Mouse (Mus musculus) thymus, postnatal 10 days (tissue): ENCODE results near the gene Zc2hc1c.
A peak's percentile ranks its signal among the peaks of the same experiment; 100 is the strongest.

Experiments
- DNase-seq, 2 experiments: peaks; one replicate each; pipeline ENCODE4 v3.0.0; 2021; ENCODE audit warnings: low spot score in 2 of 2

Zc2hc1c gene

DNA sequence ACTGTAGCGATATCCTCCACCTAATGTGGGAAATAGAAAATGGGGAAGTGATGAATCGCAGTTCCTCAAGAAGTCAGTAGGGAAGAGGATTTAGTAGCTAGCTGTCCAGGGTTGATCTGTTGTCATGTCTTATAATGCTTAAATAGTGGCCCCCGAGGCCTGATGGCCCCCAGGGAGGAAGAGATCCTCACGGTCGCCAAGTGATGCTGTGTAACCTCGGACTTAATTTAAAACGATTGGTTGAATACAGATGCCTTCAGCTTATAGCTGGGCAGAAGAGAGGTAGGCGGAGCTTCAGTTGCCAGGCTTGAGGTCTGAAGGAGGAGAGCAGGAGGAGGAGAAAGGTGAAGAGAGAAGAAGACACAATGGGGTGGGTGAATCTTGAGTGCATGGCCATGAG is 4.1 kb upstream of the Zc2hc1c start:
- no peak for DNase-seq

DNA sequence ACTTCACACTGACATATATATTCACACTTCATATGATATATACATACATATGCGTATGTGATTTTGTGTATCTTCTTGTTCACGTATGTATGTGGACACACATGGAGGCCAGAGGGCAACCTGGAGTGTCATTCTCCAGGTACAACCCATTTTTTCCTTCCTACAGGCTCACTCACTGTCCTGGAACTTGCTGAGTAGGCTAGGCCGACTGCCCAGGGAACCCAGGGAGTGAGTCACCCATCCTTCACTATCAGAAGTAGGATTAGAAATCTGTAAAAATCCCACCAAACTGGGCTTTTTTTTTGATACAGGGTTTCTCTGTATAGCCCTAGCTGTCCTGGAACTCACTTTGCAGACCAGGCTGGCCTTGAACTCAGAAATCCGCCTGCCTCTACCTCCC is 3.4 kb upstream of the Zc2hc1c start:
- no peak for DNase-seq

DNA sequence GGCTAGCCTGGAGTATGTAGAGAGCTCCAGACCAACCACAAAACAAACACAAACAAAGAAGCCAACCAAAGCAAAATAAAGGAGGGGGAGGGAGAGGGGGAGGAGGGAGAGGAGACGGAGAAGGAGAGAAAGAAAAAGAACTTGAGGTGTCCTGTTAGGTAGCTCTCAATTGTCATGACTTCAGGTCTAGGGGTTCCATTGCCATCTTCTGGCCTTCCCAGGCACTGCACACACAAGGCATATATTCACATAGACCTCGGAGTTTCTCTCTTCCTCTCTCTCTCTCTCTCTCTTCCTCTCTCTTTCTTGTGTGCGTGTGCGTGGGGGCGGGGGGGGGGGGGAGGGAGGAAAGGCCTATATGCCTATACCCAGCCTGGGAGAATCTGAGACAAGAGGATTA is 1.4 kb upstream of the Zc2hc1c start:
- DNase-seq = peak; percentile 15 to 50

DNA sequence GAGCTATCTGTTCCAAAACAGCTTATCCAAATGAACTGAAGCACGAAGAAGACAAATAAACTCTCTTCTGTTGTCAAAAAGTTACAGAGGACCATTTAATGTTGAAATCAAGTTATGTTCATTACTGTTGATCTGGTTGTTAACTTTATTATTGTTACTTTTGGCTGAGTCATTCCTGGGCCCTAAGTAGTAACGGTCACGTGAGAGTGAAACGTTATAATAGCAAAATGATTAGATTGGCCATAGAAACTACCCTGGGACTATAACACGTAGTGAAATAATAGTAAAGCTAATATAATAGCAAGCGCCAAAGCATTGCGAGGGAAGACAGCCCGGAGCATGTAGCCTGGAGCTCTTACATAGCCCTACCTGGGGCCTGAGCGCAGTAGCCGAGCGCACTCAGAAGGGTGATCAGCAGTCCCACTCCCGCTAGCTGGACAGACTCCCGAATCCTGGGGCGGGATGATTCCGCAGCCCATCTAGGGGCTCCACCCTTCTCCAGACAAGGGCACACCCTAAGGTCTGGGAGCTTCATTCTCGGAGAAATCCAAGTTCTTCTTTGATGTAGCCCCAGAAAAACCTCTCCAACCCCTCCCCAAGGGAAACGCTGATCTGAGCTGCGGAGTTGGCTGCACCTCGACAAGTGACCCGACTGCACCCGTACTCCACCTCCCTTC is 444 bp upstream of the Zc2hc1c start, which contains the start of gene Acyp1:
TSS of gene Acyp1 (minus strand) at position 630 of the 677 bp plus-strand sequence.
- no peak for DNase-seq

DNA sequence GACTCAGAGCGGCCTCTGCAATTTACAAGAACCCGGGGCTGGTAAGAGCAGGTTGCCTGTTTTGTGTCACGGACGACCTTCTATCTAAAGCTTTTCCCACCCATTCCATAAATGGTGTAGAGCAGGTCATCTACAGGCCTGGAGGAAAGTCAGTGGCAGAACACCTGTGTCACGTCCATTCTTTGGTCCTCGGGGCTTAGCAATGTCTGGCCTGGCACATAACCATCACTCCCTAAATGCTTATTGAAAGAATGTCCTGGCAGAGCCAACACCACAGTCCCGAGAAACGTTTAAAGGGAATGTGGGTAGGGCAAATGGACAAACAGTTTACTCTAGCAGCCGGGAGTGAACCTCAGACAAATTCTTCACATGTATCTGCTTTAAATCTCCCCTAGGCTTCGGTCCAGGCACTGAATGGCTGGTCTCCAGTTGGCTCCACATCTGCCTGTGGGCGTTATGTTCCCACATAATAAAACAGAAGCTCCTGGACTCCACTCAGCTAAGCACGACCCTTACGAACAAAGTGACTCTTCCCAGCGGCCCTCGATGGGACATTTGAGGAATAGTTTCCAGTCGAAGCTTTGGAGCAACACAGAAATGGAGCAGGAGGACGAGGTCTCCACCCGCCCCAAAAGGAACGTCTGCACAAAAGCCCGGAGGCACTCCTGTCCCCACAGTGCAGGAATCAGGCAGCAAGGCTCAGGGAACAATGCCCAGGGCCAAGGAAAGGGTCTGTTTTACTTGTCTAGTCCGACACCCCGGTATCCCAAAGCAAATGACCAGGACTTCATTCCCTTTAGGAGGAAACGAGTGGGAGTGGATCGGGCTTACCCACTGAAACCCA is 988 bp downstream of the Zc2hc1c start:
- DNase-seq = no peak

DNA sequence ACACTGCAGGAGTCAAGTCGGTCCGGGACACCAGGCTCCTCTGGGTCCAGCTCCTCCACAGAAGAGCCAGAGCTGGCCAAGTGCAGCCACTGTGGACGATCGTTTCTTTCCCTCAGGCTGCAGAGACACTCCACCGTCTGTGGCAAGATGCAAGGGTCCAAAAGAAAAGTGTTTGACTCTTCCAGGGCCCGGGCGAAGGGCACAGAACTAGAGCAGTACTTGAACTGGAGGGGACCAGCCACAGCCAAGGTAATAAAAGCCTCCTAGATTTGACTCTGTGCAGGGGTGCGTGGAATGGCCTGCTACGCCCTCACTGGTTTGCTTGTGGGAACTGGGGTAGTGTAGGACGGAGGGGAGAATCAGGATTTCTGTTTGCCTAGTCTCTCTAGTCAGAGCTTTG is 2.2 kb downstream of the Zc2hc1c start:
- no peak for DNase-seq

DNA sequence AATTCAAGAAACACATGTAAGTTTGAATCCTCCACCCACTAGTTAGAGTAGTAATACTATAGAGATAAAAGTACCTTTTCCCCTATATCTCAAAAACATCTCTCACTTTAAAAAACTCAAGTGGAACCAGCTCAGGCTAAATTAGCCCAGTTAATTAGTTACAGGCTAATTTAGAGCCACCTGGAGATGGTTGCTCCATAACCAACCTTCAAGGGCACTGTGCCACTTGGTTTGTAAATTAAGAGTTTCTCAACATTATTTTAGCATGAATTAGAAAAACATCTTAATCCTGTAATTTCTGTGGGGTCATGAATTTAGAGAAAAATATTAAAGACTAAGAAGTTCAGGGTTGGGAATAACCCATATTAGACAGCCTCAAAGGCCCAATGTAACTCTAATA is 3.1 kb downstream of the Zc2hc1c start:
- no peak for DNase-seq

DNA sequence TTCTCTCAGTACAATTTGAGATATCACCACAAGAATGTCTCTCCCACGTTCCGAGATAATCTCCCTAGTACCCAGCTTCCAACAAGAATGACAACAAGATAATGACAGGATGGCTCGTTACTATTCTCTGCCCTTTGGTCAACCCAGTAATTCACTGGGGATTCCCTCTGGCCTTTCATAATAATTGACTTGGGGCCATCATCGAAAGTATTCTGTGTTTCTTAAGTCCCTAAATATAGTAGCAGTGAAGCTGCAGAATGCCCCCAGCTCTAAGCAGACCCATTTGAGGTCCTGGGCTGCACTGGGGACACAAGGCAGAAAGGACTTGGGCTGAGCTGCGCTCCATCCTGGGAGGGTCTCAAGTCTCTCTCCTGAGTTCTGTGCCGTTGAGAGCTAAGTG is 3.9 kb downstream of the Zc2hc1c start:
- no peak for DNase-seq

DNA sequence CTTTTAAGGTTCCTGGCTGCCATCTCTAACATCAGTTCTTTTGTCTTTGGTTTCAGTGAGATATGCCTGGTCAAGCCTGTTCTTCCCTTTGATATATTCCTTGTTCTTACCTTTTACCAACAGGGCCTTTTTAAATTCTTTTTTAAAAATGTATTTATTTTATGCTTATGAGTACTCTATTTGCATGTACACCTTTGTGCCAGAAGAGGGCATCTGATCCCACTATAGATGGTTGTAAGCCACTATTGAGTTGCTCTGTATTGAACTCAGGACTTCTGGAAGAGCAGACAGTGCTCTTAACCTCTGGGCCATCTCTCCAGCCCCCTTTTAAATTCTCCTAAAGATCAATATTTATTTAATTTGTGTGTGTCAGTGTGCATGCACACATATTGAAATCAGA is 4.5 kb downstream of the Zc2hc1c start:
- no peak for DNase-seq

DNA sequence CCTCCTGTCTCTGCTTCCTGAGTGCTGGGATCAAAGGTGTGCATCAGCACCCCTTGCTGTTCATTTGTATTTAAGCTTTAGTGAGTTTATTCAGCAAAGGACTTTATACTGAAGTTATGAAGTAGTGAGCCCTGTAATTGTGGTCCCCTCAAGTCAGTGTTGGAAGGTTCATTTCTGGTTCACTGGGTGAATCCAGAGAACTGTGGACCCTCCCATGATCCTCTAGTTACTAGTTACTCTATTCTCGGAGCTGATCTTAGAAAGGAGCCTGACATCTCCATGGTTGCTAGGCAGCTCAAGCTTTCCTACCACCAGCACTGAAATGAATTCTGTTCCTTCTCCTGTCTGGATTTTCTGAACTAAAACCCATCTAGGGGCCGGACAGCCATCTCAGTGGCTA is 7.1 kb downstream of the Zc2hc1c start:
- no peak for DNase-seq

DNA sequence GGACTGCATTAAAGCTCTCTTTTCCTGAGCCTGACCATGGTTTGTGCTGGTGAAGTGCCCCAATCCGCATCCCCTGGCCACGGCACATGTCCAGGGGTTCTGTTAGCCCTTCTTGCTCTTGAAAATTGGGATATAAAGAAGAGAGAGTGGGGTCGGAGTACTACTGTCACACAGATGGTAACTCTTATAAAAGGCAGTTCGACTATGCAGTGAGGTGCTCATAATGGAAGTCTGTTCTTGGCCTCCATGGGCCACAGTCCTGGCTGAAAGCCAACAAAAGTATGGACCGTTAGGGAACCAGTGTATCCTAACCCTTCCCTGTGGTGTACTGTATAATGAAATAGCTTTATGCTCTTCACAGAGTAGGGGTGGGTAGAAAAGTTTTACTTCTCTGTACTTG is 8.5 kb downstream of the Zc2hc1c start:
- no peak for DNase-seq

DNA sequence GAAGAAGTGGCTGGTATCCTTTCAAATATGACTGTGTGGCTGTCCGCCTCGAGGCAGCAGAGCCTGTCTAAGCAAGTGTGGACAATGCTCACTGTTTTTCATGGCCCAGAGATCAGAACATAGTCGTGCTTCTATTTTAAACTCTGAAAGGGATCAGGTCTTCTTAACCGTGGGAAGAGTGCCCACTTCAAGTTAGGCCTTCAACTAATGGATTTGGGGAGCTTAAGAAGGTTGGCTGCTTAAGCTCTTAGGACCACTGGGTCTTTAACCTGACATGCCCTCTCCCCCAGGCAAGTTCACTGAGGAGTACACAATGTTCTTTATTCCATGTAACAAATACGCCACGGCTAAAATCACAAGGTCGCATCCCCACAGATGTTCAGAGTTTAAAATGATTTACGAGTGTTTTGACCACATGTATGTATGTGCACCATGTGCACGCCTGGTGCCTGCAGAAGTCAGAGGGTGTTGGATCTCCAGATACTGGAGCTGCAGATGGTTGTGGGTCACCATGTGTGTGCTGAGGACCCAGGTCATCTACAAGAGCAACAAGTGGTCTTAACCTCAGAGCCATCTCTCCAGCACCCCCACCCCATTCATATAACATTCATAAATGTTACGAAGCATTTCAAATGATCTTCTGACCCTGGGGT is 9.1 kb downstream of the Zc2hc1c start:
- no peak for DNase-seq

DNA sequence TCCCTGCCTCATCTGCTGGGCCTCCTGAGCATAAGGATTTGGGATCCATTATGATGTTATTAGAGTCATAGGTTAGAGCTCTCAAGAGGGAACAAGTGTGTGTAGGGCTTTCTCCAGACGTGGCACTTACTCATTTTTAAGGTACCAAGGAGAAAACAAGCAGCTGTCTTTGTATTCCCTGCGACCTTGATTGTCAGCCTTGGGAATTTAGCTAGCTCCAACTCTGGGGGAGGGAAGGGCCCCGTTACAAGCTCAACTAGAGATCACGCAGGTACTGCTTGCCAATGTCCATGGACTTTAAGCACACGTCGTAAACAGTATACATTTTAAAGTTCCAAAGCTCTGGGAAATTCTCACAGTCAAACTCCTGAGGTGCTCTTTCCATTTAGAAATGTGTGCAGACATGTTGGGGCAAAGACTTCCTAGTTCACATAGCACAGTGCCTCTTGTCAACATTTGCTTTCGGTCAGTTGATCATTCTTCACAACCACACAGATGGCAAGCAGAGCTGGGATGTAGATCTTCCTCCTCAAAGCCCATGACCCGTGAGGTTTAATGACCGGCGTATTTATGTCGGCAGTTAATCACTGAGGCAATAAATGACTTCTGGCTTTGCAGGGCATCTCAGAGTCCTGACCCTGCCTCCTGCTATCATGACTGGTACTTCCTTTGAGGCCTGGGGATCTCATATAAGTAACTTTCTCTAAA is 9.9 kb downstream of the Zc2hc1c start:
- DNase-seq = no peak

DNA sequence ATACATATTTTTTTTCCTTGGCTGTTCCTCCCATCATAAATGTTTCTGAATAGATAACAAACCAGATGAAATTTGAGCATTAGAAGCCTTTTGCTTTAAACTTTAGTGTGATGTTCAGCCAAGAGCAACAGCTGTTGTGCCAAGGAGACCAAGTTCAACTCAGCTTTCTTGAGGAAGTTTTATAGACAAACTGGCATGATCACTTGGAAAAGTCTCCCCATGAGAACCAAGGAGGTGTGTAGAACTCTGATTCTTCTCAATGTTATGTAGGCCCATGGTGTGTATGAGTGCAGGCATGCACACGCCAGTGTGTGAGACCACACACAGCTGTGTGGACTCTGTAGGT is 10.4 kb downstream of the Zc2hc1c start:
- no peak for DNase-seq

DNA sequence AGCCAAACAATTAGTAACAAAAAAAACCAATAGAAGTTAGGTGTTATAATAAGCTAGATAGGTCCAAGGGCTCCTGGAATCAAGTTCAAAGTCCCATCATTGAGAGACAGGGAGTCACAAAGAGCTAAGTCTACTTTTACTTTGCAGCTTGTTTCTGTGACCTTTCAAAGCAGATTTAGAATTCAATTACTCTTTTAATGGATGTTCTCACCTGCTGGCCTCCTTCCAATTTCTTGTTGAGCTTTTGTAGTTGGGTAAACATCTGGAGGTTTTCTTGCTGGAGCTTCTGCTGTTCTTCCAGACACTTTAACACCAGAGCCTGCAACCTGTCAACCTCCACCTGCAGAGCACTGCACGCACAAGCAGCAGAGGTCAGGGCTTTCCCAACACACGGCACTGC is 14.9 kb downstream of the Zc2hc1c start:
- DNase-seq = no peak

DNA sequence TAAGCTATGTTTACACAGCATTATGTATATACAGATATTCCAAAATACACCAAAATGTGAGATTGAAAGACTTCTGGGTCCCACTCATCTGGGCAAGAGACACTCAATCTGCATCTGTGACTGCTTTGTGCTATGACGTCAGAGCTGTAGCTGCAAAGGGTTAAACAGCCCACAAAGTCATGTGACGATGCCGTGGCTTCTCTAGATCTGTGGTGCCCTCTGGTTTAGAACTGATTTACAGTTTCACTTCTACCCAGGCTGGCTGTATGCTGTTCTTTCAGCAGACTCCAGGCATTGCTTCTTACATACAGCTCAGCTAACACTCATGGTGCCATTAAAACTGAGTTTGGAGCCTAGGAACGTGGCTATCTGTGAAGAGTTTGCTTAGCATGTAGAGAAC is 16.3 kb downstream of the Zc2hc1c start:
- DNase-seq = peak in 1 of 2 experiments; percentile 14

DNA sequence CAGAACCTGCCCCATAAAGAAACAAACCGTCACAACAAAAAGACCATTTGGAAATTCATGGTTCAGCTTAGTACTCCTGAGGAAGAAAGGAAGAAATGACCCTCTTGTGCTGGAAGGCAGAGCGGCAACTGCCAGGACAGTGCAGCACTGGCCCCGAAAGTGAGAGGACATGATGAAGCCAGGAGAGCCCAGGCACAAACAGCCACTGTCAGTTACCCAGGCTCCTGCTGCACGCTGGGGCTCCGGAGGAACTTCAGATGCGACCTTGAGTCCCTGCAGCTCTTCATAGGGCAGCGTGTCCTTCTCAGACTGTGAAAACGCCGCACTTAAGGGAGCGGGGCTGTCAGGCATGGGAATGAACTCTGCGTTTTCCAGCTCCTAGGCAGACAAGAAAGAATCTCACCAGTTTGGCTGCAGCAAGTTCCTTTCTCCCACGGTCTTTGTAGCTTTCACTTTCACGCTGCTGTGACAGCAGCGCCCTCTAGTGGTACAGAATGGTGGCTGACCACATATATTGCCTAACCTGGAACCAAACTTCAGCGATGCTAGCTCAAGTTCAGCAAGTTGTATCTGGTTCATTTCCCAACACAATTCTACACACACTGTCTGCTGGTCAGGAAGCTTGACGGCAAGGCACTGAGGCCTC is 17.0 kb downstream of the Zc2hc1c start:
- peak; percentile 56 to 83 for DNase-seq

DNA sequence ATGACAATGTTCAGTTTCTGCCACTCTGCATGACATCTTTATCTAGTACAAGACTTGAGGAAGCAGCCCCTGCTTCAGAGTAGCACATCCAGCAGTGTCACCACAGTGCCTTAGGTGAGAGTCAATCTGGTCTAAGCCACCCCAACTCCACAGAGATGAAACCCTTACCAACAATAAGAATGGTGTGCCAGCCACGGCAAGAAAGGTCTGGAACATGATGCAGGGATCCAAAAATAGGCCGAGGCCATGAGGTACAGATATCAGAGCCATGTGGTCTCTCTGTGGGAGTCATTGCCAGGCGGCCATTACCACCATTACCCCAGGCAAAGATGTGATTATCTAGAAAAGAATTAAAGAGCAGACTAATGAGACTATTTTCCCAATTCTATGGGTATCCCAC is 20.3 kb downstream of the Zc2hc1c start:
- DNase-seq = no peak

DNA sequence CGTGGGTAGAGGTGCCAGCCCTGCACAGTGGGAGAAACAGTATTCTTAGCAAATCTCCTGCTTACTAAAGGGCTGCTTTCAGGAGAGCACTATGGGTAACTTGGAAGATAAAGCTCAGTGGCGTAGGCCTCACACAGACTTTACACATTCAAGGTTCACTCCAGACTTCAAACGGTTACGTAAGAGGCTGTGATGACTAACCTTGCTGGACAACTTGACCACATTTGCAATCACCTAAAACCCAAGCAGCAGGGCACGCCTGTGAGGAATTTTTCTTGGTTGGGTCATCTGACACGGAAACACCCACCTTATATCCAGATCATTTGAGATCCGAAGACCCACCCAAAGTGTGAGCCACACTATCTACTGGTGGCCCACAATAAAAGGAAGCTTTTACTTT is 41.8 kb downstream of the Zc2hc1c start:
- DNase-seq = no peak

DNA sequence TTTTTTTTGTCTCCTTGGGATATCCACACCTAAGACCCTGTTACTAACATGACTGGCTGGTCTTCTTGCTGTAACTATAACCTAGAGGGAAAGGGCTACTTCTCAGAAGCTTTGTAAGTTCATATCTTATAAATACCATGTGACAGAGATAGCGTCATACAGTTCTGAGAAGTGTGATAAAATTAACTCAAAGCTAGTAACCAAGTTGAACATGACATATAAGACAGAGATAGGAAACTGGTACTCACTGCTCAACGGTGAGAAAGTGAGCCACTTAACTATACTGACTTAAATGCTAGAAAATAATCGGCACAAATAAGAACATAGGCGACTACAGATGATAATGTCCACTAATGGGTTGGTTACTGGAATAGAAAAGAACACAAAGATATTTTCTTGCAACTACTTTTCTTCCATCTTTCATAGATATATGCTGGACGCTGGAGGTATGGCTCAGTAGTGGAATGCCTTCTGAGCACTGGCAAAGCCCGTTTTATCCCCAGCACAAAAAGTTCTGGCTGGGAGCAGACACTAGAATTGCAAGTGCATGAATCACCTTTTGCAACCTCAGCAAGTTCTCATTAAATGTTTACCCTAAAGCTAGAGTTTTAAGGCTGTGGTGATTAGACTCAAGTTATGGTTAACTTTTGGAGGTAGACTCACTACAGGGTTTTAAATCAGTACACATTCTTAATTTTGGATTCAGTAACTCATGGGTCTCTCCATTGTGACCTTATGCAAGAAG is 49.3 kb downstream of the Zc2hc1c start:
- DNase-seq = no peak

DNA sequence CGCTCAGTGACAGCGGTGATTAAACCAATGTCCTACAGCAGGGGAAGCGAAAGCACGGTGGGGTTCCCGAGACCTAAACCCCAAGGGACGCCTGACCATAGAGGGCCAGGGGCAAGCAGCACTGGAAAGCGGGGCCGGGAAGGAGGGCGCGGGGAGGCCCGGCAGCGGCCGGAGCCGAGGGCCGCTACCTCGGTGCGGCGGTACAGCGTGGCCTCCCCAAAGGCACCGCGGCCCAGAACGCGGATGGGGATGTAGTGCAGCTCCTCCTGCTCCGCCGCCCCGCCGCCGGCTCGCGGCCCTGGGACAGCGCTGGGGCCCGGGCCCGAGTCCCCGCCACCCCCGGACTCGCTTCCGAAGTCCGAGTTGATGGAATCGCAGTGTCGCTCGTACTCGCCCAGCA is 50.4 kb downstream of the Zc2hc1c start:
- DNase-seq = no peak
